Mouse (Mus musculus): ENCODE measurements around the gene Pithd1.

DNA sequence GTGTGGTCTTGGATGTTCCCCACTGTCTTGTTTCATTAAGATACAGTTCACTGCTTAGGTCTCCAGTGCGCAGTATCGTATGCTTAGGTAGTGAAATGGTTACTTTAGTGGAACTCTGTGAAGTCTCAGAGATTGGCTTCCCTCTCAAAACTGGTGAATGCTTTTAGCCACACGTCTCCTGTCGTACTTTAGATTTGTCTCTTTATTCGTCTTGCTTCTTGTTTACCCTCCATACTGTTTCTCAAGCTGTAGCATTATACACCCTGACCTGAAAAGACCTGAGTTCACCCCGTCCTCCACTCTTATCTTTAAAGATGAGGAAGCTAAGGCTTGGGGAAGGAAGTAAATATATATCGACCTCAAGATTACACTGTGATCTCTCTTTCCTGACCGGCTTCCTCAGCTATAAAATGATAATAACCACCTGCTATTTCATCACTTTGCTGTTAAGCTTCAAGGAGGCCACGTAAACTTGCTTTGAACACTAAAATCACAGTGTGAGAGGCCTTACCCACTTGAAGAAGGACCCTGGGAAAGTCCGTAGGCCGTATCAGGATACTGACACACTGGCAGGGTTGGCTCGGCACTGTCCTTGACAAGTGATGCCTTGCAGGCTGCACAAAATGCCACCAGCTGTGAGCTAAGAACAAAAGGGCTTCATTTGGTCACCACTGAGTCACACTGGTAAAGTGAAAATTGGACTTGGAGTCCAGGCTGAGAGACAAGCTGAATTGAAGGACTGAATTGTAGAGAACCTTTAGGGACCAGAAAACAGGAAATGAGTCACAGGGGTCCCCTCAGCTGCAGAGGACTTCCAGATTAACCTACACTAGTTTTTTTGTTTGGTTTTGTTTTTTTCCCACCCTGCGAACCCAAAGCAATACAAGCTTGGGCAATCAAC, 13.9 kb downstream of the Pithd1 start:
- no peak for TF ChIP-seq GATA1 (IDR thresholded peaks at IDR 0.05; ENCODE audit: borderline replicate concordance, low read length)
- TF ChIP-seq FLI1 (IDR thresholded peaks at IDR 0.05; ENCODE audit: low read length), result no peak
